Mouse (Mus musculus) testis, adult 2 months (tissue): ENCODE data around the gene Atr.

Source experiments
- CTCF ChIP-seq: fragments of 200-500 bp; IDR thresholded peaks from 2 replicates; pipeline ENCODE4 v1.5.1; 2012; ENCODE audit warnings: low read depth, mild to moderate bottlenecking, inconsistent platforms, low read length, moderate library complexity; ENCODE audit not compliant: control insufficient read depth, insufficient read depth, insufficient replicate concordance
- POLR2A ChIP-seq: fragments of 200-500 bp; IDR thresholded peaks from 2 replicates; pipeline ENCODE4 v1.6.1; 2012; ENCODE audit warnings: low read depth, mild to moderate bottlenecking, inconsistent platforms, low read length, moderate library complexity; ENCODE audit not compliant: control insufficient read depth

- TF ChIP-seq POLR2A (no peak), CTCF (no peak)
These were observed 1.4 kb upstream of the Atr start for GRCm38 (mm10) chr9:95856004-95856403.
